Mouse (Mus musculus) megakaryocyte, adult 5-6 weeks (primary cell): Measurements from ENCODE around the gene Gm21954. TPM values are rescaled to one million over a fixed set of nuclear protein-coding genes. Genes with fewer than 3 reads are reported as not detected.

Experiments used
- ATAC-seq: 2 replicates; pipeline ENCODE4 v1.8.0; 2016; ENCODE audit warnings: mild to moderate bottlenecking, inconsistent platforms; ENCODE audit not compliant: poor library complexity, severe bottlenecking
- total RNA-seq, 2 experiments: library from RNA; stranded (forward) in 1 of 2; stranded (reverse) in 1 of 2; fragments of 153-499, 151-499 nt in 1 of 2; fragments of 221-1000, 200-1000 nt in 1 of 2; gene quantifications; 2 replicates each; pipeline versions ENCODE4 v1.2.3 to v1.2.4; 2015 to 2017

Gm21954 gene
- total RNA-seq (2015) = not detected in 2 replicates
- total RNA-seq (2017) = not detected in 2 replicates

DNA sequence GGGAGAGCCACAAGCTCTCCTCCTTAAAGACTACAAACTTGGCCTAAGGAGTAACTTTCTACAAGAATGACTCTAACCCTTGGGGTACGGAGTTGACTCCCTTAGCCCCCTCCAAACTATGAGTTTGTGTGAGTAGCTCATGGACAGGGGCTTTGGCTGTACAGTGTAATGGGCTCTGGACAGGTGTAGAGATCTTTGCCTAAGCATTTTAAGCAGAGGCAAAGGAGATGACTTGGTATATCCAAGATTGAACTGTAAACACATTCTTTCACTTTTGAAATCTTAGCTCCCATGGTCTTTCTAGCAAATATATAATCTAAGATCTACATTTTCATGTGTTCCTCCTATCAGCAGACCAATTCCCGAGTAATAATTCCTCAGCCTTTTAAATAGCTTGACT is at the start of gene Gm21954:
Gm21954 (minus strand) TSS at position 101 of the 400 bp plus-strand sequence.
- ATAC-seq = no peak

DNA sequence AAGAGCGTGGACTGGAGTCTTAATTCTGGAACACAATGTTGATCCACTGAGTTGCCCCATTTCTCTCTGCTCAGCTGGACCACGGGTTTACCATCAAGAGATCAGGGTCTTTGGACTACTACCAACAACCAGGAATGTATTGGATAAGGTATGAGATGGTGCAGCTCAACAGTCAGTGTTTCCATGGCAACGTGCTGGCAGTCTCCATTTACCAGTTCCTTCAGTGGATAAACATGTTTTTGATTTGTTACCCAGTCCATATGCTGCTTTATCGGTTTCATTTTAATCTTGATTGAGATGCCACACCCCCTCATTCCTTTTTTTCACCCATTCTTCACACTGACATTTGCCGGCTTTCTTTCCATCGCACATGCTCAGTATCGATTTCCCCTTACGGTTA is 49.8 kb upstream of the Gm21954 start:
- ATAC-seq = no peak

- peak; percentile 77 for ATAC-seq
These were observed 48.5 kb upstream of the Gm21954 start for GRCm38 (mm10) chr3:55520240-55521180.

DNA sequence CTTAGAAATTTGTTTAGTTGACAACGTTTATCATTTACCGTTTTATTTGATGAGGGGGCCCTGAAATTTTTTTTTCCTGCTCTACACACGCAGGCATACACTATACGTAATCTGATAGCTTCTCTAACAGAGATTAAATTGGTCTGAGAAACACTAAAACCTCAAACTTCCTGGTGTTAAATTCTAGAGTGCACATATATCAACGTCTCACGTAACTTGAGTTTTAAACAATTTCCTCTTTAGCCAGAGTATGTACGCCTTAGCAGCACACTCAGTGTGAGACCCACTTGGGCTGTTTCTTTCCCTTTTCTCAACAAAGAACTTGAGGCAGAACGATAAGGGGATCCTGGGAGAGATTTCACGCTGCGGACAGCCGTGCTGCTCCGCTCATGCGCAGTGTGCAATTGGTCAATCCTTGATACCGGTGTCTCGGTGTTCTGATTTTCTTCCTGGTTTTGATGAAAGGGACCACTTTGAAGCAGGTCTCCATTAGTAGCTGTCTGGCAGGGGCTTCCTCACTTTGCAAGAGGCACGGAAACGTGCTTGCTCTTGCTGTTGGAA is 45.5 kb upstream of the Gm21954 start:
- ATAC-seq = peak; percentile 49

GRCm38 (mm10) chr3:55515966-55516365 is 44.0 kb upstream of the Gm21954 start:
- no peak for ATAC-seq

GRCm38 (mm10) chr3:55511658-55512057 is 39.6 kb upstream of the Gm21954 start:
- no peak for ATAC-seq

GRCm38 (mm10) chr3:55510198-55510597 is 38.2 kb upstream of the Gm21954 start:
- ATAC-seq = no peak

- no peak for ATAC-seq
These were observed 27.3 kb upstream of the Gm21954 start for GRCm38 (mm10) chr3:55499298-55499697.

- no peak for ATAC-seq
These were observed 24.5 kb upstream of the Gm21954 start for GRCm38 (mm10) chr3:55496462-55496941.

GRCm38 (mm10) chr3:55495866-55496265 is 23.9 kb upstream of the Gm21954 start:
- no peak for ATAC-seq

GRCm38 (mm10) chr3:55495231-55495630 is 23.2 kb upstream of the Gm21954 start:
- ATAC-seq = no peak

DNA sequence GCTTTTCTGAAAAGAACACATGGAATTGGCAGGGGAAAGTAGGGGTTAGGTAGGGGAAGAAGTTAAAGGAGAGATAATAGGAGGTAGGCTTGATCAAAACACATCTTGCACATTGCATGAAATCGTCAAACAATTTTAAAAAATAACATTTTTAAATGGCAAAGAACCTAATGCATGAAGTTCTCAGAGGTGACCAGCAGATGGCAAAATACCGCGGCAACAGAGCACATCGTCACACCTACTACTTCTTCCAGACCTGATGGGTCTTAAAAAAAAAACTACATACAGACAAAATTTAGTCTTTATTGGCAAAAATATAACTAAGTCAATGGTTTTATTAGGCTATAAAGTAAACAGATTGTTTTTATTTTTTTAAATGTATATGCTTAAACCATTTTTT is 22.3 kb upstream of the Gm21954 start:
- ATAC-seq = no peak

DNA sequence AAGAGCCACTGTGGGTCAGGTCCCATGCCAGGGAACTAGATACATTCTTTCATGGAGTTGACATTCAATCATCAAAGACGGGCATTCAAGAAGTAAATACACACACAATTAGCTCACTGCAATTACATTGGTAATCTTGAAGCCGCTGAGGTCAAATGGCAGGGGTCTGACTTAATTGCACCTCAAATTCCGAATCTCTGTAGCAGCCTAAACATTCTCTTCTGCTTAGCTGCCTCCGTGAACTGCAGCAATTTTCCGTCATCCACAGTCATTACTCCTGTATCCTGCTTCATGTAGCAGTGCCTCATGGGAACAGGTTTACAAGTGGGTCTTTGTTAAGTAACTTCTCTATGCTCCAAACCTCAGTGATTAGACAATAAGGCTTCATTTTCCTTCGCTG is 20.0 kb upstream of the Gm21954 start:
- no peak for ATAC-seq

- ATAC-seq = no peak
These were observed 17.4 kb upstream of the Gm21954 start for GRCm38 (mm10) chr3:55489231-55489990.

GRCm38 (mm10) chr3:55483328-55483727 is 11.3 kb upstream of the Gm21954 start:
- ATAC-seq = no peak

GRCm38 (mm10) chr3:55481140-55481539 is 9.1 kb upstream of the Gm21954 start:
- ATAC-seq = no peak

- no peak for ATAC-seq
These were observed 7.3 kb upstream of the Gm21954 start for GRCm38 (mm10) chr3:55479306-55479705.

DNA sequence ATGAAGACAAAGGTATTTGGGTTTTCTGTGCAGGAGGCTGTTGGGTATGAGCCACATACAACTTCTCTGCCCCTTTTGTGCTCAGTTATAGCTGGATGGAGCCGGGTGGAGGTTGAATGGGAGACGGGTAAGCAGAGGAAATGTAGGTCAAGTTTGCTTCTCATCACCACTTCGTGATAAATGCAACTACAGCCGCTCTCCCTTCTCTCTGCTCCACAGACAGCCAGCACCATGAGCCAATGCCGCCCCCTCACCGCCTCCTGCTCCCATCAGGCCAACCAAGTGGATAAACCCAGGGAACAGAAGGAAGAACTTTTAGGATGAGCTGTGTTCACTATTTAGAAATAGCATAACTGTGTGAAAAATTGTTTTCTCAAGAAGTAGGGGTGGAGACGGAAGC is 4.7 kb upstream of the Gm21954 start:
- ATAC-seq = no peak

- no peak for ATAC-seq
These were observed 1.1 kb upstream of the Gm21954 start for GRCm38 (mm10) chr3:55473146-55473545.

DNA sequence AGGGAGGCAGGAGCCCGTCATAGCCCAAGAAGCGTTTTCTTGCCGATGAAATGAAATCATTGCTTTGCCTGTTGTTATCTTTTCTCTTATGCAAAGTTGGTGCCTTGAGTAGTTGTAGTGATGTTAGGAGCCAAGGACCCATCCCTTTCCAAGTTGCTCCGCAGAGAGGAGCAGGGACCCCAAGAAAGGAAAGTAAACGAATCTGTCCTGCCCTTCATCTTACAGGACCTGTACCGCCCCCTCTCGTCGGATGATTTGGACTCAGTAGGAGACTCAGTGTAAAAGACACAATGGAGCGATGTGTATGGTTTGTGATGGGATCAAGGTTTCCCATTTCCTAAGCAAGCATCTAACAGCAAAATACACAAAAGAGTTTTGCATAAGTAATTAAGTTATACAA is 5.7 kb downstream of the Gm21954 start:
- ATAC-seq = no peak

- no peak for ATAC-seq
These were observed 6.2 kb downstream of the Gm21954 start for GRCm38 (mm10) chr3:55465785-55466184.
